Mouse (Mus musculus) gastrocnemius, postnatal 4 days (tissue): ENCODE data around the gene Thbs4. TPM values are rescaled to one million over a fixed set of nuclear protein-coding genes. Genes with fewer than 3 reads are reported as not detected.
"Not testable (repeated sequence)": the region's sequence is repeated elsewhere in the genome, so short reads cannot be mapped to it uniquely, and the experiment has no call there.

ENCODE experiments used
- DNase-seq, 2 experiments: peaks; one replicate each; pipeline ENCODE4 v3.0.0; 2021 to 2022; ENCODE audit warnings: low spot score in 2 of 2, mixed read lengths in 2 of 2
- long read RNA-seq, 2 experiments: library from polyadenylated mRNA; stranded (forward); transcript quantifications; one replicate each; pipeline ENCODE4 v2.0.0; 2021
- total RNA-seq, 2 experiments: library from RNA; stranded (reverse); gene quantifications; 2 replicates each; pipeline ENCODE4 v1.2.3; 2021

Gene Thbs4
- total RNA-seq: 100 to 1,000 TPM; 151 to 191 TPM
- long read RNA-seq, experiment 1, transcript Thbs4-201 (22 exons, 3,198 nt): major isoform, 102 of 144 reads
- long read RNA-seq, experiment 1, partial matches to known transcripts: 35 of 144 reads
- long read RNA-seq, experiment 1, other reads (novel, unspliced or antisense): 7 of 144 reads
- long read RNA-seq, experiment 2, transcript Thbs4-201 (22 exons, 3,198 nt): major isoform, 135 of 178 reads
- long read RNA-seq, experiment 2, partial matches to known transcripts: 37 of 178 reads
- long read RNA-seq, experiment 2, other reads (novel, unspliced or antisense): 6 of 178 reads

GRCm38 (mm10) chr13:92794462-92795214 is at the start of gene Thbs4:
Gene Thbs4, minus strand, starts transcription at chr13:92794818.
- DNase-seq: peak in 1 of 2 experiments; percentile 37

- no peak for DNase-seq
Observed at GRCm38 (mm10) chr13:92833162-92833561, 38.5 kb upstream of the Thbs4 start.

- DNase-seq: peak in 1 of 2 experiments; percentile 21
Observed at GRCm38 (mm10) chr13:92828820-92829219, 34.2 kb upstream of the Thbs4 start.

GRCm38 (mm10) chr13:92817357-92817756 is 22.7 kb upstream of the Thbs4 start:
- DNase-seq: no peak

- DNase-seq: no peak
Observed at GRCm38 (mm10) chr13:92816329-92816728, 21.7 kb upstream of the Thbs4 start.

- DNase-seq: not testable (repeated sequence)
Observed at GRCm38 (mm10) chr13:92810592-92810991, 16.0 kb upstream of the Thbs4 start.

- no peak for DNase-seq
Observed at GRCm38 (mm10) chr13:92807849-92808248, 13.2 kb upstream of the Thbs4 start.

GRCm38 (mm10) chr13:92806785-92807184 is 12.2 kb upstream of the Thbs4 start:
- no peak for DNase-seq

GRCm38 (mm10) chr13:92799306-92799925 is 4.8 kb upstream of the Thbs4 start:
- DNase-seq: no peak

GRCm38 (mm10) chr13:92798830-92799229 is 4.2 kb upstream of the Thbs4 start:
- no peak for DNase-seq

GRCm38 (mm10) chr13:92793636-92794035 is 982 bp downstream of the Thbs4 start:
- no peak for DNase-seq

GRCm38 (mm10) chr13:92791474-92791873 is 3.1 kb downstream of the Thbs4 start:
- no peak for DNase-seq

GRCm38 (mm10) chr13:92784311-92784710 is 10.3 kb downstream of the Thbs4 start:
- no peak for DNase-seq

GRCm38 (mm10) chr13:92783551-92783950 is 11.1 kb downstream of the Thbs4 start:
- DNase-seq: no peak

GRCm38 (mm10) chr13:92780927-92781326 is 13.7 kb downstream of the Thbs4 start:
- no peak for DNase-seq

GRCm38 (mm10) chr13:92780076-92780475 is 14.5 kb downstream of the Thbs4 start:
- no peak for DNase-seq

- no peak for DNase-seq
Observed at GRCm38 (mm10) chr13:92778642-92779041, 16.0 kb downstream of the Thbs4 start.

- DNase-seq: no peak
Observed at GRCm38 (mm10) chr13:92775916-92776315, 18.7 kb downstream of the Thbs4 start.

GRCm38 (mm10) chr13:92774887-92775286 is 19.7 kb downstream of the Thbs4 start:
- no peak for DNase-seq

GRCm38 (mm10) chr13:92772500-92772899 is 22.1 kb downstream of the Thbs4 start:
- DNase-seq: no peak

- DNase-seq: no peak
Observed at GRCm38 (mm10) chr13:92771566-92771965, 23.1 kb downstream of the Thbs4 start.
